Mouse (Mus musculus): Measurements from ENCODE around the gene Cand2. TPM values are rescaled to one million over a fixed set of nuclear protein-coding genes. Genes with fewer than 3 reads are reported as not detected.

Gene Cand2
- 30.5 and 37.1 TPM in 2 replicates for polyA plus RNA-seq (2012; rRNA removed)

DNA sequence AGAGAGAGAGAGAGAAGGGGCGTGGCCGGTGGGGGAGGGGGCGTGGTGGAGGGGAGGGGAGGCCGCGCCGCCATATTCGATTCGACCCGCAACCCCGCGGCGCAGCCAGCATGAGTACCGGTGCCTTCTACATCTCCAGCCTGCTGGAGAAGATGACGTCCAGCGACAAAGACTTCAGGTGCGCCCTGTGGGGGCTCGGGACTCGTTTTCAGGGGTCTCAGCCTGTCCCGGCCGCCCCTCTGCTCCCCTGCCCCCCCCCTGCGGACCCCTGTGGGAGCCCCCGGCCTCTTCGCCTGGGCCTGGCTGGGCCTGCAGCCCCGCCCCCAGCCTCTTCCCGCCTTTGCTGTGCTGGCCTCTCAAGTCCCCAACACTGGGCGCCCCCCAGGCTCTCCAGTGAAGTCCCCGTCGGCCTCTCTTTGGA lies at the start of gene Cand2:
Cand2 (plus strand) TSS at position 38 of the 421 bp plus-strand sequence.
- TF ChIP-seq CTCF (IDR thresholded peaks at IDR 0.05; ENCODE audit: borderline replicate concordance, extremely low read depth, insufficient read depth, insufficient read length) (no peak), POLR2A (IDR thresholded peaks at IDR 0.05; ENCODE audit: borderline replicate concordance, extremely low read depth, insufficient read depth, insufficient read length, poor library complexity, severe bottlenecking) (peak; percentile 30; the same call in 1 of the 2 replicates)
- peak; percentile 85 for DNase-seq (ENCODE audit: low read depth)

DNA sequence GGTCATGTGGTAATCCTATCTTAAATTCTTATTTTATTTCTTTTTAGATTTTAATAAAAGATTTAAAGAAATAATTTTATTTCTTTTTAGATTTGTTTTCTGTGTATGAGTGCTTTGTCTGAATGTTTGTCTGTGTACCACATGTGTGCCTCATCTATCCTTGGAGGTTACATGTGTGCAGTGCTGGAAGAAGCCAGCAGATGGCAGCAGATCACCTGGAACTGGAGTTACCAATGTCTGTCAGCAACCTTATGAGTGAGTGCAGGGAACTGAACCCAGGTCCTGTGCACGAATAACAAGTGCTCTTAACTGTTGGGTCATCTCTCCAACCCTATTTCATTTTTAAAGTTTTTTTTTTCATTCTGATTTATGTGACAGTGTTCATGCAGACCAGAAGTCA lies 47.2 kb upstream of the Cand2 start:
- TF ChIP-seq POLR2A (IDR thresholded peaks at IDR 0.05; ENCODE audit: borderline replicate concordance, extremely low read depth, insufficient read depth, insufficient read length, poor library complexity, severe bottlenecking) (no peak), CTCF (IDR thresholded peaks at IDR 0.05; ENCODE audit: borderline replicate concordance, extremely low read depth, insufficient read depth, insufficient read length) (peak; percentile 58; the same call in 1 of the 2 replicates)
- DNase-seq (ENCODE audit: low read depth) = peak; percentile 28

DNA sequence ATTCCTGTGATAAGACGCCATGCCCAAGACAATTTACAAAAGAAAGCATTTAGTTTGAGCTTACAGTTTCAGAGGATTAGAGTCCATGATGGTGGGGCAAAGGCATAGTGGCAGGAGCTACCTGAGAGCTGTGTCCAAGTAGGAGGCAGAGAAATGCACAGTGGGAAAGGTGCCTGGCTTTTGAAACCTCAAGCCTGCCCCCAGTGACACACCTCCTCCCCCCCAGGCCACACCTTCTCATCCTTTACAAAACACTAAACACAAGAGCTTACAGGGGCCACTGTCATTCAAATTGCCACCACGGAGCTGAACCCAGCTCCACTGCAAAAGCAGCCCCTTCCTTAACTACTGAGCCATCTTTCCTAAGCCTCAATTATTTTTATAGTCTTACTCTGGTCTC lies 46.8 kb upstream of the Cand2 start:
- DNase-seq (ENCODE audit: low read depth) = no peak
- no peak for TF ChIP-seq POLR2A (IDR thresholded peaks at IDR 0.05; ENCODE audit: borderline replicate concordance, extremely low read depth, insufficient read depth, insufficient read length, poor library complexity, severe bottlenecking)
- no peak for TF ChIP-seq CTCF (IDR thresholded peaks at IDR 0.05; ENCODE audit: borderline replicate concordance, extremely low read depth, insufficient read depth, insufficient read length)

- TF ChIP-seq CTCF (IDR thresholded peaks at IDR 0.05; ENCODE audit: borderline replicate concordance, extremely low read depth, insufficient read depth, insufficient read length) (no peak), POLR2A (IDR thresholded peaks at IDR 0.05; ENCODE audit: borderline replicate concordance, extremely low read depth, insufficient read depth, insufficient read length, poor library complexity, severe bottlenecking) (no peak)
- no peak for DNase-seq (ENCODE audit: low read depth)
Measured at GRCm38 (mm10) chr6:115730560-115731342, 43.6 kb upstream of the Cand2 start.

DNA sequence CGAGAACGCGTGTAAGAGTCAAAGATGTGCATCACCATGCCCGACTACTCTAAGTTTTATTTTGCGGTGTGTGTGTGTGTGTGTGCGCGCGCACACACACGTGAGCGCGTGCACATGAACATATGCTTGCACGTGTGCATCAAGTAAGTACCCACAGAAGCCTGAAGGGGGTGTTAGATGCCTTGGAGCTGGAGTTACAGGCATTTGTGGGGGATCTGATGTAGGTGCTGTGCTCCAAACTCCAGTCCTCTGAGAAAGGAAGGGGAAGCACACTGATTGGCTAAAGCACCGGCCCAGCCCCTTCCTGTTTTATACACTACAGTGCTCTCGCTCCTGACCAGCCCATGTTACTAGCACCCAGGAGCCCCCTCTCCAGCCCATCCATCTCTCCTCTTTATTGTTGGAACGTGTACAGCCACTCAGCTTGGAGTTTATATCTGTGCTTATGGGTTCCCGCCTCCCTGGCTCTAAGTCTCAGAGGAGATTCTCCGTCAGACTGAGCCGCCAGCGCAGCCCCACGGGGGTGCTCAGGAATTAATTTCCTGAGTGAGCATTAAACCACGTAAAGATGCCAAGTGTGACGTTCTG lies 41.9 kb upstream of the Cand2 start:
- TF ChIP-seq CTCF (IDR thresholded peaks at IDR 0.05; ENCODE audit: borderline replicate concordance, extremely low read depth, insufficient read depth, insufficient read length) (no peak), POLR2A (IDR thresholded peaks at IDR 0.05; ENCODE audit: borderline replicate concordance, extremely low read depth, insufficient read depth, insufficient read length, poor library complexity, severe bottlenecking) (no peak)
- DNase-seq (ENCODE audit: low read depth) = peak; percentile 29

DNA sequence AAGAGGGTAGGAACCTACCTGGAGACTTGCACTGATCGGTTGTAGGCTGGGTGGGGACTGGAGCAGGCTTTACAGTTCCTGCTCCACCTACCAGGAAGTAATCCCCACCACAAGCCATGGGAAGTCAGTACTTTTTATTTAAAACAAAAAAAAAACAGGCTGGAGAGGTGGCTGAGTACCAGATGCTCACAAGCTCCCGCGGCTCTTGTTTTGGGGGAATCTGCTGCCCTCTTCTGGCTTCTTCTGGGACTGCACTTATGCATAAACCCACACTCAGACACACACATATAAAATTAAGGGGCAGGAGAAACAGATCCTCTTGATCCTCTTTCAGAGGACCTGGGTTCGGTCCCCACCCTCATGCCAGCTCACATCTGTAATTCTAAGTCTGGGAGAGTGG lies 39.4 kb upstream of the Cand2 start:
- TF ChIP-seq CTCF (IDR thresholded peaks at IDR 0.05; ENCODE audit: borderline replicate concordance, extremely low read depth, insufficient read depth, insufficient read length) (peak; percentile 51; the same call in 1 of the 2 replicates), POLR2A (IDR thresholded peaks at IDR 0.05; ENCODE audit: borderline replicate concordance, extremely low read depth, insufficient read depth, insufficient read length, poor library complexity, severe bottlenecking) (no peak)
- DNase-seq (ENCODE audit: low read depth) = peak; percentile 28

DNA sequence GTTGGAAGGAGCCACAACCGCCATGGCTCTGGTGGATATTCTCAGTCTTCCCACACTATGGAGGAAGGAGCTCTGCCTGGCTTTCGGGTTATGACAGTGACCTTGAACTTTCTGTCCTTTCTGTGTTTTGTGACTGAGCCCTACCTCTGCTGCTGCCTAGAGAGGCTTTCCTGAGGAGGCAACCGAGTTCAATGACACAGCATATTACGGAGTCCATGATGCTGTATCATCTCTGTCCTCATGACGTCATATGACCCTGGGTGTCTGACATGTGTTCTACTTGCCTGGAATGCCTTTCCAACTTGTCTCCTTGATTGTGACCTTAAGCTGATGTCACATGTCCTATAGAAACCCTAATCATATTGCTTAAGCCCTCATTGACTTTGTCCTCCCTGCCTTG lies 35.3 kb upstream of the Cand2 start:
- no peak for DNase-seq (ENCODE audit: low read depth)
- TF ChIP-seq POLR2A (IDR thresholded peaks at IDR 0.05; ENCODE audit: borderline replicate concordance, extremely low read depth, insufficient read depth, insufficient read length, poor library complexity, severe bottlenecking) (no peak), CTCF (IDR thresholded peaks at IDR 0.05; ENCODE audit: borderline replicate concordance, extremely low read depth, insufficient read depth, insufficient read length) (no peak)

- no peak for TF ChIP-seq CTCF (IDR thresholded peaks at IDR 0.05; ENCODE audit: borderline replicate concordance, extremely low read depth, insufficient read depth, insufficient read length)
- TF ChIP-seq POLR2A (IDR thresholded peaks at IDR 0.05; ENCODE audit: borderline replicate concordance, extremely low read depth, insufficient read depth, insufficient read length, poor library complexity, severe bottlenecking) = no peak
- DNase-seq (ENCODE audit: low read depth) = peak; percentile 20
Measured at GRCm38 (mm10) chr6:115743569-115743968, 30.8 kb upstream of the Cand2 start.

DNA sequence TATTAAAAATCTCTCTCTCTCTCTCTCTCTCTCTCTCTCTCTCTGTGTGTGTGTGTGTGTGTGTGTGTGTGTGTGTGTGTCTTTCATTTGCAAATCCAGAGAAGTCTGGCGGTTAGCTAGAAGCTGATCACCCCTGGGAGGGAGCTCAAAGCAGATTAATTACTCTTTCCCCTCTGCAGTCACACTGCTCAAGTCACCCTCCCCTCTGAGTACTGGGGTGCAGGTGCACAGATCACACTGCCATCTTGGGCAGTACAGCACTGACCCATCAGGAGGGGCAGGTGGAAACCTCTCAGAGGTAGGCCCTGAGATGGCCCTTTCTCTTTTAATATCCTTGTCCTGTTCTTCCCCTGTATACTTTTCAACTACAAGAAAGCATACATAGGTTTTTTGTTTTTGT lies 28.0 kb upstream of the Cand2 start:
- TF ChIP-seq CTCF (IDR thresholded peaks at IDR 0.05; ENCODE audit: borderline replicate concordance, extremely low read depth, insufficient read depth, insufficient read length) (no peak), POLR2A (IDR thresholded peaks at IDR 0.05; ENCODE audit: borderline replicate concordance, extremely low read depth, insufficient read depth, insufficient read length, poor library complexity, severe bottlenecking) (no peak)
- DNase-seq (ENCODE audit: low read depth) = peak; percentile 46

DNA sequence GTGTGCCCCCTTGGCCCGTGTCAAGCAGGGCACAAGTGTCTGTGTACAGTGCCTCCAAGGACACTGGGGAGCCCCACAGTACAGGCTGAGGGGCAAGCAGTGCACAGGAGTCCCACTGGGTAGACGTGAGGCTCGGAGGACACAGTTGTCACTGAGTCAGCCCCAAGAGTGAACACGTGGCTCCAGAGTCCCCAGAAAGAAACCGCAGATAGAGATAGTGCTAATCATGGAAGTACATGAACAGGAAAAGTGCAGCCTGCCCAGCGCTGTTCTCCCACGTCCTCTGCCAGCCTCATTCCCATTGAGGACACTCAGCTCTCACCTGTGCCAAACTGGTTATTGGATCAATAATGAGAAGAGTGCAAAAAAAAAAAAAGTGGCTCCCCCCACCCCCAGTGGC lies 18.8 kb upstream of the Cand2 start:
- DNase-seq (ENCODE audit: low read depth) = no peak
- no peak for TF ChIP-seq POLR2A (IDR thresholded peaks at IDR 0.05; ENCODE audit: borderline replicate concordance, extremely low read depth, insufficient read depth, insufficient read length, poor library complexity, severe bottlenecking)
- no peak for TF ChIP-seq CTCF (IDR thresholded peaks at IDR 0.05; ENCODE audit: borderline replicate concordance, extremely low read depth, insufficient read depth, insufficient read length)

GRCm38 (mm10) chr6:115758981-115759435 lies 15.3 kb upstream of the Cand2 start:
- TF ChIP-seq POLR2A (IDR thresholded peaks at IDR 0.05; ENCODE audit: borderline replicate concordance, extremely low read depth, insufficient read depth, insufficient read length, poor library complexity, severe bottlenecking) (no peak), CTCF (IDR thresholded peaks at IDR 0.05; ENCODE audit: borderline replicate concordance, extremely low read depth, insufficient read depth, insufficient read length) (no peak)
- no peak for DNase-seq (ENCODE audit: low read depth)
